Mouse (Mus musculus): ENCODE measurements around the gene Grin2d.
A peak's percentile ranks its signal among the peaks of the same experiment; 100 is the strongest.
"Not testable (repeated sequence)": the region's sequence is repeated elsewhere in the genome, so short reads cannot be mapped to it uniquely, and the experiment has no call there.

Grin2d gene

GRCm38 (mm10) chr7:45878278-45878677 lies at the start of gene Grin2d:
Grin2d (minus strand) TSS chr7:45878378.
- DNase-seq, result not testable (repeated sequence)

GRCm38 (mm10) chr7:45924429-45924816 lies 46.2 kb upstream of the Grin2d start:
- DNase-seq, result no peak

DNA sequence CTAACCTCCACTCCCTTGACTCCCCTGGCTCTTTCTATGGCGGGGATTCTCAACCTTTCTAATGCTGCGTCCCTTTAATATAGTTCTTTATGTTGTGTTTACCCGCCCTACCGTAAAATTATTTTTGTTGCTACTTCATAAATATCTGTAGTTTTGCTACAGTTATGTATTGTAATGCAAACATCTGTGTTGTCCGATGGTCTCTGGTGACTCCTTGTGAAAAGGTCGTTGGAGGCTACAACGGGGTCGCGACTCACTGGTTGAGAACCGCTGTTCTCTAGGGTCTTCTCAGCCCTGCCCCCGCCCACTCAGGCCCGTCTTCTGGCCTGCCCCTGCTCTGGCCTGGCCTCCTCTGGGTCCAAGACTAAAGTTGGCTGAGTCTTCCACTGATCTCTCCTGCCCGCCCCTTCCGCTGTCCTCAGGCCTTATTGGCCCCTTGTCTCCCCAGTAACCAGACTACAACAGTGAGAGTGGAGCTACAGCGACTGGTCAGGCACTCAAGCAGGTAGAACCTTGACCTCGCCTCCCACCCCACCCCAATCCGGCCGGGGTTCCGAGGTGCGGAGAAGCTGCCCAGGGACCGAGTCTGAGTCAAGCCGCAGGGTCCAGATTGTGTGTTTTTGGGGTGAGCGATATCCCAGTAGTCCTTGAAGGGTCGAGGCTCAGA lies 45.7 kb upstream of the Grin2d start, which contains the start of gene Ccdc114:
TSS of gene Ccdc114 (plus strand) at position 311 of the 667 bp plus-strand sequence.
- peak; percentile 92 for DNase-seq

GRCm38 (mm10) chr7:45922928-45923761 lies 45.0 kb upstream of the Grin2d start:
- peak; percentile 96 for DNase-seq

GRCm38 (mm10) chr7:45921950-45922600 lies 43.9 kb upstream of the Grin2d start:
- DNase-seq, result peak; percentile 20

- DNase-seq, result peak; percentile 28
Observed at GRCm38 (mm10) chr7:45921242-45921621, 43.1 kb upstream of the Grin2d start, which contains the start of gene Emp3. Emp3 (minus strand) TSS chr7:45921404.

DNA sequence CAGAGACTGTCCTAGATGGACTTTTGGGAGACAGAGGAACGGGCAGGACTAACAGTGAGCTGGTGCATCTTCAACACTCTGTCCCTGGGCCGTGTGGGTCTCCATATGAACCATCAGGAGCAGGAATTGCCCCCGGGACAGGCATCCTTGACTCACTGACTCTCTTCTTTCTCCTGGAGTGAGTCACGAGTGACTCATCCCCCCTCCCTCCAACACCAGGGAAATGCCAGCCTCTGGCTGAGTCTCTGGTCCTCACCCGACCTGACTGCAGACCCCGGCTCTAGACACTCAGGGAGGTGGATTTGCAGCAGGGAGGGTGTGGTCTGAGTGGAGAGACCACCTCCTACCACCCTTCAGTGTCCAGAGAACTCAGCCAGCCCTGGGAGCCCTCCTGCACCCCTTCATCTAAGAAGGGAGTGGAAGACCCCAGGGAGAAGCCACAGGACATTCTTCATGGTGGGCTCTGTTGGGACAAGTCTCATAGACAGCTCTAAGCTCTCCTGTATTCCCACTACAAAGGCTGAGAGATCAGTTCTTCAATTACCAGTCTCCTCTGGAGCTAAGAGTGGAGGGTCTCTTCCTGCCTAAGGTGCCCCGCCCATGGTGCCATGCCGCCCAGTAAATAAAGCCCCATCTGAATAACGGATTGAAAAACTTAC lies 42.5 kb upstream of the Grin2d start:
- DNase-seq, result no peak

DNA sequence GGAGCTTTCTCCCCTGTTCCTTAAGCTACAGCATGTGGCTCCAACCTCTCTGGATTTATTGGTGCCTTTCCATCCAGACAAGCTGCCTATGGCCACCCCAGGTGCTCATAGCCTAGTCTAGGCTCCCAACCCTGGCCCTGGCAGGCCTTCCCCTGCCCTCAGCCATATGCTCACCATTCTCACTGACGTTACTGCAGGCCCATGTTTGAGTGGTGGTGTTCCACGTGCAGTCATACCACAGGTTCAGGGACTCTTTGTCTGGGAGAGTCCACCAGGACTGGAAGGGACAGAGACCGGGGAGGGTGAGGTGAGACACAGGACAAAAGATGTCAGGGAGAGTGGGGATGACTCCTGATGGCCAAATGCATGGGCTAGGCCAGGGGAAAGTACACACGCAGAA lies 41.6 kb upstream of the Grin2d start:
- DNase-seq, result no peak

DNA sequence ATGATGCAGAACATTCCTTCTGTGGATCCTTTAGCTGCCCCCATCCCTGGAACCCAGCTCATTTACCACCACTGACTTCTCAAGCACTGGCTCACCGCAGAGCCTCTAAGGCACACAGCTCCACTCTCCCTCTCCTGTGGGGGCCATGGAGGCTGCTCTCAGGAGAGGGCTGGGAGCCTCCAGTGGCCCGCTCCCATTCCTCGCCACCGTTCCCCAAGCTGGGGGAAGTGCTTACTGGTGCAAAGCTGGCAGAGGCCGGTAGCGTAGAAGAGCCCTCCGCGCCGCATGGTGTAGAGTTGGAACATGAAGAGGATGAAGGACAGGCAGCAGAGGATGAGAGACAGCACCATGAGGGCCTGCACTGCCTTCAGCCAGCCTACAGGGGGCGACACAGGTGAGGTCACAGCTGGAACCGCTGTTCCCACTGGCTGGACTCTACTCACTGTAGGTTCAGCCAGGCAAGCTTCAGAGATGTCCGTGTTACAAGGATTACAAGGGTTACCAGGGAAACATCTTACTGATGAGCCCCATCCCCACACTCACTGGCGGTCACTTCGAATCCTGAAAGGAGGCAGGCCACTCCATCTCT lies 41.0 kb upstream of the Grin2d start:
- peak; percentile 21 for DNase-seq

DNA sequence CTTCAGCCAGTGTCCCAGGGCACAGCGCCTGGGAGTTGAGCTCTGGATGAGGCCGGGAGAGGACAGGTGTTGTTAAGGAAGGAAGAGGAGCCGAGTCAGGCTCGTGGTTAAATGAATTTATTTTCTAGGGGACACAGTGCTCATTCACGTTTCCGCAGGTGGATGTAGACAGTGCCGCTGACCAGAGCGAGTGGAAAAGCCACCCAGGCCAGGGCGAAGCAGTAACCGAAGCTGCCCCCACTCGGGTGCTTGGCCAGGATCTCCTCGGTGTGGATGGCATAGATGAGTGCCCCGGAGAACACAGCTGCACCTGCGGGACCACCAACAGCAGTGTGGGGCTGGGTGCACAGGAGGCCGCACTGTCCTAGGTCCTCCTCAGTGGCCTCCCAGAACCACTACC lies 39.7 kb upstream of the Grin2d start:
- DNase-seq, result no peak

GRCm38 (mm10) chr7:45917004-45917704 lies 39.0 kb upstream of the Grin2d start:
- peak; percentile 21 for DNase-seq

DNA sequence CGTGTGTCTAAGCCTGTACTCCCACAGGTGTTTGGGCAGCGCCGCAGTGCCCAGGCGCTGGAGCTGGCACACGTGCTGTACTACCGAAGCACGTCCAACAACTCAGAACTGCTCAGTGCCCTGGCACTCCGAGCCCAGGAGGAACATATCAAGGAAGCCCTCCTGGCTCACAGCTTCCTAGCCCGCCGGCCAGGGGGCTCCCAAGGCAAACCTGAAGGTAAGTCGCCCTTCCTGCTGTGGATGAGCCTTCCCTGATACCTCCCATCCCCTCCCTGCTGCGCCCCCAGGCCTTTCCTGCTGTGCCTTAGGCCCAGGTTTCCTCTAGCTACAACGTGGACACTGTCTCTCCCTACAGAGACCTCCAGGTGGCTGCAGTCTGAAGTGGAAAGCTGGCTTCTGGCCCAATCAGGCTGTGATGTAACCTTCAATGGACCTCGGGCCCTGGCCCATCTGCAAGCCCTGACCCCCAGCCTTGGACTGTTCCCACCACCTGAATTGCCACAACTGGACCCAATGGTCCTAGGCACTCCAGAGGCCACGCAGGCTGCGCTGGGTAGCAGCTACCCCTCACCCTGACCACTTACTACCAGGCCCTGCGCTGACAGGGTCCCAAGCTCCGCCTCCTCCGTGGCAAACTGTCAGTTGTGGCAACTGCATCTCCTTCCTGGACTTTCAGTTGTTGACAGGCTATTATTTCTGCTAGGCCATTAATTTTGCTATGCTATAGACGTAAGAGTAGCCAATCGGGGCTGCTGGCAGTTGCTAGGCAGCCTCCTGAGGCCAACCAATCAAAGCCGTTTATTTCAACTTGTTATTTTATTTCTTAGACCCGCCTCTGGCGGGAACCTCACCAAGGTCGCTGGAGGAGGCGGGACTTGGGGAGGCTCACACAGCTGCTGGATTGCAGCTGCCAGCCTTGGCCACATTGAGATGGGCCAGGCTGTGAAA lies 38.2 kb upstream of the Grin2d start:
- peak; percentile 75 for DNase-seq

DNA sequence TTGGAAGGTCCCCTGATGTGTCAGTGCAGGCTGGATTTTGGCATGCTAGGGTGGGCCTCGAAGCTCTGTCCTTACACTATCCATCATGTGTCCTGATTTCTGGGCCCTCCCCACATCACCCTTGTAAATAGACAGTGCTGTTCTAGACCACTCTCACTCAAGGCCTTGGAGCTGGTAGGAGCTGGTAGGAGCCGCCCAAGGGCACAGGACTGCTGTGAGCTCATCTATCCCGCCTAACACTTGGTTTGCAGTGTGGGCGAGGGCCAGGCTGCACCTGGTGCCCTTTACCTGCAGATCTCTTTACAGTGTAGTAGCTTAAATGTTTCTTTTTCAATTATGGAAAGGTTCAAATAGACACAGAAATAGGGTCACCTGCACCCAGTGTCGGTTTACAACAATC lies 36.8 kb upstream of the Grin2d start:
- no peak for DNase-seq

DNA sequence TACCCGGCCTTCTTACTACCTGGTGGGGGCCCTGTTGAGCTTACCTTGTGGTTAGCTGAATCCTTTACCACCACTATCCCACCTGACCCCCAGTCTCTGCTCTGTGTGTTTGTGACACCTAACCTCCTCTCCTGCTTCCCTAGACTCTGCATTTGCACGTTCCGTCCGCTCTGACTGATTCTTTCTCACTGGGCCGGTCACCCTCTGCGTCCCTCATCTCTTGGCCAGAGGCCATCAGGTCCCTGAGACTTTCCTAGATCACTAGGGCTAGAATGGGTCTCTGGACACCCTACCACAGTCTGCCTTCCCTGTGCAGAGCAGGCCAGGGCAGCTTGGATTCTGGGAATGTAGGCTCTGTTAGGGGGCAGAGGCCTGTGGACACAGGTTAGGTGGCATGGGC lies 35.9 kb upstream of the Grin2d start:
- DNase-seq, result no peak

DNA sequence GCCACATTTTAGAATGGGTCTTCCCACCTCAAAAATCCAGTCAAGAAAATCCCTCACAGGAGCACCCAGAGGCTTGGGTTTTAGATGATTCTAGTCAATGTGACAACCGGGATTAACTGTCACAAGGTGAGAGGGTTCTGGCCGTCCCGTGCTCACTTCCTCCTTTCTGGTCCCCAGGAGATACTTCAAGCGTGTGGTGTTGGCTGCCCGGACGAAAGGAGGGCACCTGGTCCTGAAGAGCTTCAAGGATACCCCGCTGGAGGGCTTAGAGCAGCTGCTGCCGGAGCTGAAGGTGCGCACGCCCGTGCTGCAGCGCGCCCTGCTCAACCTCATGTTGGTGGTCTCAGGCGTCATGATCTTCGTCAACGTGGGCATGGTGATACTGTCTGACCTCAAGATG lies 31.0 kb upstream of the Grin2d start:
- no peak for DNase-seq

GRCm38 (mm10) chr7:45908384-45908783 lies 30.2 kb upstream of the Grin2d start:
- DNase-seq, result peak; percentile 72

GRCm38 (mm10) chr7:45906622-45907021 lies 28.4 kb upstream of the Grin2d start:
- no peak for DNase-seq

GRCm38 (mm10) chr7:45902481-45903002 lies 24.4 kb upstream of the Grin2d start:
- DNase-seq, result no peak

GRCm38 (mm10) chr7:45901562-45901961 lies 23.4 kb upstream of the Grin2d start:
- peak; percentile 50 for DNase-seq

- peak; percentile 56 for DNase-seq
Observed at GRCm38 (mm10) chr7:45898125-45898524, 19.9 kb upstream of the Grin2d start.
